Mouse (Mus musculus): ENCODE measurements around the gene Ppp1r14d. TPM values are rescaled to one million over a fixed set of nuclear protein-coding genes. Genes with fewer than 3 reads are reported as not detected.

The Ppp1r14d gene
- not detected for polyA plus RNA-seq (2015; fragmentation: Illumina TruSeq; extraction: RNeasy Lipid Tissue Mini Kit (QIAGEN cat#74804); ENCODE audit: low read depth, low replicate concordance)

GRCm38 (mm10) chr2:119229775-119230704 is at the start of gene Ppp1r14d:
TSS of gene Ppp1r14d (minus strand) at chr2:119229906.

DNA sequence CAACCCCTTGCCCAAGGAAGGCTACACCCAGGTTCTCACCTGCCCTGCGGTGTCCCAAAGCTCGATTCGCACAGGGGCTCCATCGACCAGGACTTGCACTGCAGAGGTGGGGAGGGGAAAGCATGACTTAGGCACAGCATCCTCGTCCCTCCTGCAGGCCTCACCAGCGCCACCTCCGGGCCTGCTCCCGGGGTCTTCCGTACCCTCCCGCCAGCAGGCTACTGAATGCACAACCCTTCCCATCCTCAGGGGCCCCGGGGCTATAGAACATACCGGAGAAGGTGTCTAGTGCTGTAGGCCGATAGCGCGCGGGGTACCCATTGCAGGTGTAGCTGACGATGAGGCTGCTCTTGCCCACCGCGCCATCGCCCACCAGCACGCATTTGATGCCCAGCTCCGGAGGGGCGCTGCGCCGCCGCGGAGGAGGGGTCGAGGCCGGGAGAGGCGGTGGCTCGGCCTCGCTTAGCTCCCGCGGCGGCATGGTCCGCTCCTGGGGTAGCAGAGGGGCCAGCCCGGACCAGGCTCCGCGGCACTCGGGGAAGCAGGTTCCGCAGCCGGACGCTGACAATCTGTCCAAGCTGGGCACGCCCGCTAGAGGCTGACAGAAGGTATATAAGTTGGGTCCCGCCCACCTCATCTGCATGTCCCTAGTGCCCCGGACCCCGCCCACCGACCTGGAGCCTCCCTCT is 41.1 kb upstream of the Ppp1r14d start, which contains the start of gene Rhov:
Gene Rhov, minus strand, starts transcription at position 630 of the 689 bp plus-strand sequence.

DNA sequence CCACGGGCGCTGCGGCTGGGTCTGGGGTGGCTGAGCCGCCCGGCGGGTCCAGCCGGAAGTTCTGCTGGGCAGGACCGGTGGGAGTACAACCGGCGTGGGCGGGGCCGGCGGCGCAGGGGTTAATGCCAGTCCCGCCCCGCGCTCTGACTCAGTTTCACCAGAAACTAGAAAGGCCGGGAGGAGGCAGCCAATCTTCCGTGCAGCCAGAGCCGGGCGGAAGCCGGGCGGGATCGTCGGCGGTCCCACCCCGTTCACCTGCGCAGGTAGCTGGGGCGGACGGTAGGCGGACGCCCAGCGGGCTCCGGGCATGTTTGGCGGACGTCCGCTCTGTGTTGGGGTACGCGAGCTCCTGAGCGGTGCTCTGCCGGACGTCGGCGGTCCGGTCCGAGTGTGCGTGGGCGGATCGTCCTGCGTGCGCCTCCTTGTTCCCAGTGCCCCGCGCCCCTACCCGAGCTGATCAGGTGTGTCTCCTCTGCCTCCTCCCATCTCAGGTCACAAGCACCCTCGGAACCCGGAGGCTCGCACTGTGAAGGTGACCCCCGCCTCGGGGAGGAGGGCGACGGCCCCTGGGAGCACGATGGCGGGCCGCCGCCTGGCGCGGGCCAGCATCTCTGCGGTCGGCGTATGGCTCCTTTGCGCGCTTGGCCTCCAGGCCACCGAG is 7.6 kb upstream of the Ppp1r14d start, which contains the start of gene Spint1:
Gene Spint1, plus strand, starts transcription at position 153 of the 661 bp plus-strand sequence.

DNA sequence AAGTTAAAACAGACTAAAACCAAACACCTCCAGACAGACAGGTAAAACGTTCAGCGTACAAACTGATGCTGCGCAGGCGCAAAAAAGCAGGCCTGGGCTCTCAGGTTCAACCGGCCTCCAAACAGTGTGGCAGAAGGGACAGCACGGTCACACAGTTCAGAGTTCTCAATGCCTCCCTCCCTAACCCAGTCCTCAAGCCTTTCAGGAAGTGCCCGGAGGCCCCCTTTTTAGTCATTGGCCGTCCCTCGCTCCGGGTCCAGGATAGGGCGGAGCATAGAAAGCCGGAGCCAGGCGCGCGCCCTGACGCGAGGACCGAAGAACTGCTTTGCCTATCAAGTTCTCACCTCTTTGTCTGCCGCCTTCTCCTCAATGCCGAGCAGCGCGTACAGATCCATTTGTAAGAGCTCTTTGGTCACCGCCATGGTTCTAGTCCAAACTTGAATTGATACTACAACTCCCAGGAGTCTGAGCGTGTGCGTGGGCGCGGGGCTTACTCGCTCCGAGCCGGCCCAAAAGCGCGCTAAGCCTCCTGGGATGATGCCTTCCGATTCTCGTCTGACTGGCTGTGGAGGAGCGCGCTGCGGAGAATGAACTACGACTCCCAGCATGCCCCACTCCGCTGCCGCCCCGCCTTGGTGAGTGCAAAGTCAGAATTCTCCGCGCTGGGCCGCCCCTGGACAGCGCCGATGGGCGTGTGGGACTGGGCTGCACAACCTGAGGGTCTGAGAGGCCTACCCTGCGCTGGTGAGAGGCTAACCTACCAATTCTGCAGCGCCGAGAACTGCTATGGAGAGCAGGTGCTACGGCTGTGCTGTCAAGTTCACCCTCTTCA is 21.1 kb downstream of the Ppp1r14d start, which contains the start of the genes Zfyve19 and Dnajc17:
Gene Zfyve19, plus strand, starts transcription at position 274 of the 832 bp plus-strand sequence.
Gene Dnajc17, minus strand, starts transcription at position 452 of the 832 bp plus-strand sequence.

GRCm38 (mm10) chr2:119173991-119174651 is 55.6 kb downstream of the Ppp1r14d start, which contains the start of gene Gm14137:
TSS of gene Gm14137 (plus strand) at chr2:119174509.

Other genes starting within 250 kb of the Ppp1r14d start
- gene Ccdc32, start 200.5 kb downstream of the Ppp1r14d start, polyA plus RNA-seq (2015; fragmentation: Illumina TruSeq; extraction: RNeasy Lipid Tissue Mini Kit (QIAGEN cat#74804); ENCODE audit: low read depth, low replicate concordance), result 74.4 TPM
- 4.1 TPM for gene Rpusd2, start 195.1 kb downstream of the Ppp1r14d start, polyA plus RNA-seq (2015; fragmentation: Illumina TruSeq; extraction: RNeasy Lipid Tissue Mini Kit (QIAGEN cat#74804); ENCODE audit: low read depth, low replicate concordance)
- not detected for gene Knl1, start 182.8 kb downstream of the Ppp1r14d start, polyA plus RNA-seq (2015; fragmentation: Illumina TruSeq; extraction: RNeasy Lipid Tissue Mini Kit (QIAGEN cat#74804); ENCODE audit: low read depth, low replicate concordance)
- 1.5 TPM for gene Rad51, start 117.1 kb downstream of the Ppp1r14d start, polyA plus RNA-seq (2015; fragmentation: Illumina TruSeq; extraction: RNeasy Lipid Tissue Mini Kit (QIAGEN cat#74804); ENCODE audit: low read depth, low replicate concordance)
- gene Rmdn3, start 72.9 kb downstream of the Ppp1r14d start, polyA plus RNA-seq (2015; fragmentation: Illumina TruSeq; extraction: RNeasy Lipid Tissue Mini Kit (QIAGEN cat#74804); ENCODE audit: low read depth, low replicate concordance), result 54.5 TPM
- 4.4 TPM for gene Gchfr, start 62.1 kb downstream of the Ppp1r14d start, polyA plus RNA-seq (2015; fragmentation: Illumina TruSeq; extraction: RNeasy Lipid Tissue Mini Kit (QIAGEN cat#74804); ENCODE audit: low read depth, low replicate concordance)
- not detected for gene Gm14137, start 55.4 kb downstream of the Ppp1r14d start, polyA plus RNA-seq (2015; fragmentation: Illumina TruSeq; extraction: RNeasy Lipid Tissue Mini Kit (QIAGEN cat#74804); ENCODE audit: low read depth, low replicate concordance)
- 41.8 TPM for gene Zfyve19, start 21.3 kb downstream of the Ppp1r14d start, polyA plus RNA-seq (2015; fragmentation: Illumina TruSeq; extraction: RNeasy Lipid Tissue Mini Kit (QIAGEN cat#74804); ENCODE audit: low read depth, low replicate concordance)
- gene Dnajc17, start 21.1 kb downstream of the Ppp1r14d start, polyA plus RNA-seq (2015; fragmentation: Illumina TruSeq; extraction: RNeasy Lipid Tissue Mini Kit (QIAGEN cat#74804); ENCODE audit: low read depth, low replicate concordance), result 21.0 TPM
- 2.6 TPM for gene Spint1, start 7.5 kb upstream of the Ppp1r14d start, polyA plus RNA-seq (2015; fragmentation: Illumina TruSeq; extraction: RNeasy Lipid Tissue Mini Kit (QIAGEN cat#74804); ENCODE audit: low read depth, low replicate concordance)
- gene Rhov, start 41.4 kb upstream of the Ppp1r14d start, polyA plus RNA-seq (2015; fragmentation: Illumina TruSeq; extraction: RNeasy Lipid Tissue Mini Kit (QIAGEN cat#74804); ENCODE audit: low read depth, low replicate concordance), result 7.8 TPM
- 26.5 TPM for gene Vps18, start 58.8 kb upstream of the Ppp1r14d start, polyA plus RNA-seq (2015; fragmentation: Illumina TruSeq; extraction: RNeasy Lipid Tissue Mini Kit (QIAGEN cat#74804); ENCODE audit: low read depth, low replicate concordance)
- gene Dll4, start 95.9 kb upstream of the Ppp1r14d start, polyA plus RNA-seq (2015; fragmentation: Illumina TruSeq; extraction: RNeasy Lipid Tissue Mini Kit (QIAGEN cat#74804); ENCODE audit: low read depth, low replicate concordance), result 2.4 TPM
- gene Chac1, start 121.3 kb upstream of the Ppp1r14d start, polyA plus RNA-seq (2015; fragmentation: Illumina TruSeq; extraction: RNeasy Lipid Tissue Mini Kit (QIAGEN cat#74804); ENCODE audit: low read depth, low replicate concordance), result 11.6 TPM
- gene Ino80, start 247.8 kb upstream of the Ppp1r14d start, polyA plus RNA-seq (2015; fragmentation: Illumina TruSeq; extraction: RNeasy Lipid Tissue Mini Kit (QIAGEN cat#74804); ENCODE audit: low read depth, low replicate concordance), result 11.8 TPM